Mouse (Mus musculus) spleen, postnatal 36 days (tissue): ENCODE data around the gene Samd3.

ENCODE experiments used
- DNase-seq, 2 experiments: peaks; one replicate each; pipeline ENCODE4 v3.0.0; 2022; ENCODE audit warnings: low spot score in 2 of 2, mixed read lengths in 1 of 2

The Samd3 gene

GRCm38 (mm10) chr10:26229488-26229887 lies at the start of gene Samd3:
Gene Samd3, plus strand, starts transcription at chr10:26229707.
- DNase-seq: peak in 1 of 2 experiments; percentile 10

GRCm38 (mm10) chr10:26185289-26185688 lies 44.2 kb upstream of the Samd3 start:
- no peak for DNase-seq

GRCm38 (mm10) chr10:26190811-26191210 lies 38.7 kb upstream of the Samd3 start:
- no peak for DNase-seq

GRCm38 (mm10) chr10:26194892-26195291 lies 34.6 kb upstream of the Samd3 start:
- DNase-seq: no peak

- no peak for DNase-seq
Measured at GRCm38 (mm10) chr10:26202708-26203368, 26.7 kb upstream of the Samd3 start.

GRCm38 (mm10) chr10:26220729-26221128 lies 8.8 kb upstream of the Samd3 start:
- DNase-seq: no peak

- no peak for DNase-seq
Measured at GRCm38 (mm10) chr10:26226241-26226640, 3.3 kb upstream of the Samd3 start.

- no peak for DNase-seq
Measured at GRCm38 (mm10) chr10:26226734-26227133, 2.8 kb upstream of the Samd3 start.

GRCm38 (mm10) chr10:26228187-26228586 lies 1.3 kb upstream of the Samd3 start:
- DNase-seq: no peak

GRCm38 (mm10) chr10:26232071-26232653 lies 2.7 kb downstream of the Samd3 start:
- DNase-seq: no peak

GRCm38 (mm10) chr10:26238559-26238958 lies 9.1 kb downstream of the Samd3 start:
- DNase-seq: no peak

- DNase-seq: no peak
Measured at GRCm38 (mm10) chr10:26239090-26239489, 9.6 kb downstream of the Samd3 start.

GRCm38 (mm10) chr10:26243203-26243602 lies 13.7 kb downstream of the Samd3 start:
- no peak for DNase-seq

- DNase-seq: no peak
Measured at GRCm38 (mm10) chr10:26244466-26244865, 15.0 kb downstream of the Samd3 start.

GRCm38 (mm10) chr10:26249426-26250165 lies 20.1 kb downstream of the Samd3 start:
- DNase-seq: no peak

- DNase-seq: no peak
Measured at GRCm38 (mm10) chr10:26259908-26260307, 30.4 kb downstream of the Samd3 start.

GRCm38 (mm10) chr10:26263744-26264459 lies 34.4 kb downstream of the Samd3 start:
- no peak for DNase-seq

- DNase-seq: no peak
Measured at GRCm38 (mm10) chr10:26275414-26275813, 45.9 kb downstream of the Samd3 start.

GRCm38 (mm10) chr10:26280009-26280408 lies 50.5 kb downstream of the Samd3 start:
- no peak for DNase-seq

- DNase-seq: no peak
Measured at GRCm38 (mm10) chr10:26287136-26287535, 57.6 kb downstream of the Samd3 start.

- DNase-seq: no peak
Measured at GRCm38 (mm10) chr10:26297200-26297599, 67.7 kb downstream of the Samd3 start.

GRCm38 (mm10) chr10:26297626-26298025 lies 68.1 kb downstream of the Samd3 start:
- no peak for DNase-seq
